ENCODE assay signal across 8 mouse cellular contexts in genomic region chr1:180333588-180333987, GRCm38 (mm10). TPM values are rescaled to one million over a fixed set of nuclear protein-coding genes. Genes with fewer than 3 reads are reported as not detected.
A peak's percentile ranks its signal among the peaks of the same experiment; 100 is the strongest.
DNase-seq lines count a peak whose midpoint lies in the region; ATAC-seq lines count a peak whose summit lies in the region.

No protein-coding gene starts in this region.

- H3K9me3 ChIP-seq in forebrain, embryonic 14.5 days (replicated peaks; ENCODE audit: control insufficient read depth, low read length) = no peaks in the 10 kb centered on the region
- H3K9me3 ChIP-seq in hindbrain, embryonic 15.5 days = no peaks in the 10 kb centered on the region
- H3K9me3 ChIP-seq in midbrain, embryonic 11.5 days (ENCODE audit: control insufficient read depth, low read length) = no peaks in the 10 kb centered on the region

- ATAC-seq in forebrain, embryonic 14.5 days = no peak
- no peak for ATAC-seq in hindbrain, embryonic 15.5 days (ENCODE audit: low FRiP score, low read depth)
- no peak for ATAC-seq in midbrain, embryonic 11.5 days (ENCODE audit: low FRiP score)

- peaks cover 11% of the 10 kb centered on the region for H3K27me3 ChIP-seq in forebrain, embryonic 14.5 days (replicated peaks; ENCODE audit: control insufficient read depth, insufficient read depth, low read length)
- peaks cover 23% of the 10 kb centered on the region for H3K27me3 ChIP-seq in hindbrain, embryonic 15.5 days
- H3K27me3 ChIP-seq in midbrain, embryonic 11.5 days (ENCODE audit: control insufficient read depth, insufficient read depth, low read length) = peaks cover 18% of the 10 kb centered on the region

- H3K36me3 ChIP-seq in forebrain, embryonic 14.5 days (ENCODE audit: control insufficient read depth, insufficient read depth, low read length) = no peaks in the 10 kb centered on the region
- H3K36me3 ChIP-seq in hindbrain, embryonic 15.5 days = no peaks in the 10 kb centered on the region
- no peaks in the 10 kb centered on the region for H3K36me3 ChIP-seq in midbrain, embryonic 11.5 days (ENCODE audit: control insufficient read depth, insufficient read depth, low read length)

- H3K9ac ChIP-seq in forebrain, embryonic 14.5 days (ENCODE audit: low read length) = no peak overlapping the region
- peak overlapping the region; percentile 4; the same call in 1 of the 2 replicates for H3K9ac ChIP-seq in hindbrain, embryonic 15.5 days
- no peak overlapping the region for H3K9ac ChIP-seq in midbrain, embryonic 11.5 days (ENCODE audit: low read length)

- peaks cover 6% of the 10 kb centered on the region for H3K4me1 ChIP-seq in forebrain, embryonic 14.5 days (ENCODE audit: control insufficient read depth, insufficient read depth, low read length)
- peaks cover 53% of the 10 kb centered on the region for H3K4me1 ChIP-seq in hindbrain, embryonic 15.5 days (replicated peaks)
- peaks cover 16% of the 10 kb centered on the region for H3K4me1 ChIP-seq in midbrain, embryonic 11.5 days (ENCODE audit: control insufficient read depth, insufficient read depth, low read length)

- peak; percentile 45 for DNase-seq in kidney, adult 9 months
- no peak for DNase-seq in kidney, adult 11 months
- no peak for DNase-seq in forebrain, embryonic 14.5 days (ENCODE audit: low spot score)
- no peak for DNase-seq in midbrain, embryonic 11.5 days (ENCODE audit: low spot score, missing footprints)
- DNase-seq in urinary bladder, postnatal 10 days (ENCODE audit: low spot score) = no peak
- no peak for DNase-seq in urinary bladder, postnatal 14 days (ENCODE audit: low spot score)
- DNase-seq in thymus, postnatal 10 days (ENCODE audit: low spot score in 2 of 2) = no peak

- H3K4me3 ChIP-seq in forebrain, embryonic 14.5 days (ENCODE audit: low read depth, low read length) = no peak overlapping the region
- peak overlapping the region; percentile 46; the same call in 1 of the 2 replicates for H3K4me3 ChIP-seq in hindbrain, embryonic 15.5 days
- no peak overlapping the region for H3K4me3 ChIP-seq in midbrain, embryonic 11.5 days (ENCODE audit: low read depth, low read length)

- 32% methylated on average over 6 of the region's 6 CpGs for WGBS in forebrain, embryonic 14.5 days
- WGBS in hindbrain, embryonic 15.5 days = 29% methylated on average over 6 of the region's 6 CpGs
- WGBS in midbrain, embryonic 11.5 days = 34% methylated on average over 6 of the region's 6 CpGs

- H3K4me2 ChIP-seq in forebrain, embryonic 14.5 days (ENCODE audit: low read length) = 0 out of 2 replicates have a peak overlapping the region, but pooled peaks have one; percentile 94
- H3K4me2 ChIP-seq in hindbrain, embryonic 15.5 days = peak overlapping the region; percentile 96
- 0 out of 2 replicates have a peak overlapping the region, but pooled peaks have one; percentile 1 for H3K4me2 ChIP-seq in midbrain, embryonic 11.5 days

- no peak overlapping the region for H3K27ac ChIP-seq in forebrain, embryonic 14.5 days (ENCODE audit: low read depth, low read length)
- H3K27ac ChIP-seq in hindbrain, embryonic 15.5 days (replicated peaks) = no peak overlapping the region
- H3K27ac ChIP-seq in midbrain, embryonic 11.5 days (ENCODE audit: low read depth, low read length) = no peak overlapping the region

RNA-seq across cellular contexts. Expression of gene Itpkb, which starts 3.3 kb away (rescaled TPM):
- polyA plus RNA-seq in forebrain, embryonic 14.5 days (2014; fragmentation: Nextera tagmentation; extraction: Ambion mirVana) = 1.3 and 1.5 TPM in 2 replicates
- polyA plus RNA-seq in hindbrain, embryonic 15.5 days (2015; fragmentation: Nextera tagmentation; extraction: Ambion mirVana) = 3.5 and 3.7 TPM in 2 replicates
- 1.9 and 2.0 TPM in 2 replicates for polyA plus RNA-seq in midbrain, embryonic 11.5 days (2014; fragmentation: Nextera tagmentation; extraction: Ambion mirVana)

Comparison
In these comparisons a context has a peak if more than half of its experiments do, and no peak if none do; other contexts are left out.
1. H3K4me2 ChIP-seq: peak in every context shown above with its lines; median percentile 96 in hindbrain, embryonic 15.5 days; 94 in forebrain, embryonic 14.5 days; 1 in midbrain, embryonic 11.5 days.